Mouse (Mus musculus) adrenal gland, adult (tissue): Measurements from ENCODE around the gene Slc50a1.

Experiments used
- DNase-seq, 2 experiments: peaks; one replicate each; pipeline ENCODE4 v3.0.0; 2022 to 2023; ENCODE audit warnings: low spot score in 1 of 2; ENCODE audit not compliant: inconsistent age in 2 of 2

Slc50a1 gene

GRCm38 (mm10) chr3:89295685-89296230 lies 25.4 kb upstream of the Slc50a1 start:
- no peak for DNase-seq

- DNase-seq = no peak
Measured at GRCm38 (mm10) chr3:89294195-89294594, 23.8 kb upstream of the Slc50a1 start.

GRCm38 (mm10) chr3:89293247-89293918 lies 23.0 kb upstream of the Slc50a1 start:
- no peak for DNase-seq

GRCm38 (mm10) chr3:89292303-89292702 lies 21.9 kb upstream of the Slc50a1 start:
- no peak for DNase-seq

- no peak for DNase-seq
Measured at GRCm38 (mm10) chr3:89291874-89292273, 21.5 kb upstream of the Slc50a1 start.

- DNase-seq = no peak
Measured at GRCm38 (mm10) chr3:89288503-89288928, 18.1 kb upstream of the Slc50a1 start.

- no peak for DNase-seq
Measured at GRCm38 (mm10) chr3:89287286-89287685, 16.9 kb upstream of the Slc50a1 start.

- DNase-seq = no peak
Measured at GRCm38 (mm10) chr3:89285526-89285925, 15.2 kb upstream of the Slc50a1 start.

- DNase-seq = no peak
Measured at GRCm38 (mm10) chr3:89284261-89284660, 13.9 kb upstream of the Slc50a1 start.

GRCm38 (mm10) chr3:89282291-89282643 lies 11.9 kb upstream of the Slc50a1 start:
- DNase-seq = no peak

- DNase-seq = peak; percentile 83 to 93
Measured at GRCm38 (mm10) chr3:89281579-89282290, 11.4 kb upstream of the Slc50a1 start.

GRCm38 (mm10) chr3:89280606-89281511 lies 10.5 kb upstream of the Slc50a1 start, which contains the start of gene Efna1:
TSS of gene Efna1 (minus strand) at chr3:89281142.
- peak; percentile 70 to 83 for DNase-seq

GRCm38 (mm10) chr3:89280050-89280605 lies 9.8 kb upstream of the Slc50a1 start:
- DNase-seq = peak; percentile 45 to 70

- peak; percentile 91 to 95 for DNase-seq
Measured at GRCm38 (mm10) chr3:89279153-89279890, 9.0 kb upstream of the Slc50a1 start.

GRCm38 (mm10) chr3:89278643-89279042 lies 8.3 kb upstream of the Slc50a1 start:
- DNase-seq = no peak

GRCm38 (mm10) chr3:89278107-89278506 lies 7.7 kb upstream of the Slc50a1 start:
- peak; percentile 65 to 77 for DNase-seq

GRCm38 (mm10) chr3:89277281-89278021 lies 7.1 kb upstream of the Slc50a1 start:
- peak in 1 of 2 experiments; percentile 28 for DNase-seq

GRCm38 (mm10) chr3:89276061-89276460 lies 5.7 kb upstream of the Slc50a1 start:
- no peak for DNase-seq

GRCm38 (mm10) chr3:89271760-89272159 lies 1.4 kb upstream of the Slc50a1 start:
- DNase-seq = peak; percentile 37 to 53
